Comparison of ENCODE assay signal across 9 mouse cellular contexts in genomic region chr7:137322926-137323325, GRCm38 (mm10). TPM values are rescaled to one million over a fixed set of nuclear protein-coding genes. Genes with fewer than 3 reads are reported as not detected.
DNase-seq lines count a peak whose midpoint lies in the region; ATAC-seq lines count a peak whose summit lies in the region.
"Had no signal": no experiment of that assay in that cellular context is flagged by ENCODE, and none has a peak within 500 bp of the region (broad histone marks: within the 10 kb centered on the region; RNA-seq: fewer than 3 reads in every experiment).

No protein-coding gene starts in this region.

- H3K9me3 ChIP-seq in heart, embryonic 15.5 days (replicated peaks): no peaks in the 10 kb centered on the region
- H3K9me3 ChIP-seq in embryonic facial prominence, embryonic 10.5 days: no peaks in the 10 kb centered on the region
- no peaks in the 10 kb centered on the region for H3K9me3 ChIP-seq in hindbrain, embryonic 14.5 days (ENCODE audit: control insufficient read depth, low read length)
- H3K9me3 ChIP-seq in midbrain, embryonic 13.5 days: no peaks in the 10 kb centered on the region

- ATAC-seq in heart, embryonic 15.5 days (replicated peaks; ENCODE audit: insufficient number of reproducible peaks, insufficient read depth, low FRiP score, low read depth): no peak
- peak; percentile 18; the same call in 1 of the 2 replicates for ATAC-seq in hindbrain, embryonic 14.5 days (ENCODE audit: low FRiP score)
- ATAC-seq in midbrain, embryonic 13.5 days: no peak

- no peak overlapping the region for H3K27ac ChIP-seq in heart, embryonic 15.5 days
- H3K27ac ChIP-seq in embryonic facial prominence, embryonic 10.5 days (replicated peaks): peak overlapping the region; percentile 74; the same call in 1 of the 2 replicates
- peak overlapping the region; percentile 98; the same call in 1 of the 2 replicates for H3K27ac ChIP-seq in hindbrain, embryonic 14.5 days
- H3K27ac ChIP-seq in midbrain, embryonic 13.5 days: peak overlapping the region; percentile 61; the same call in 1 of the 2 replicates

- no peak for DNase-seq in heart, postnatal 4 days
- DNase-seq in embryonic facial prominence, embryonic 10.5 days (ENCODE audit: low spot score): no peak
- DNase-seq in hindbrain, embryonic 14.5 days (ENCODE audit: low spot score): no peak
- no peak for DNase-seq in thymus, postnatal 0 days (ENCODE audit: low spot score)
- DNase-seq in layer of hippocampus, adult 11-12 months (ENCODE audit: low spot score): no peak
- no peak for DNase-seq in frontal cortex, postnatal 10 days (ENCODE audit: low spot score in 2 of 2)
- DNase-seq: layer of hippocampus, postnatal 36 days had no signal

- peaks cover 97% of the 10 kb centered on the region for H3K27me3 ChIP-seq in heart, embryonic 15.5 days
- peaks cover 96% of the 10 kb centered on the region for H3K27me3 ChIP-seq in embryonic facial prominence, embryonic 10.5 days (replicated peaks; ENCODE audit: low read depth, poor library complexity, severe bottlenecking)
- H3K27me3 ChIP-seq in hindbrain, embryonic 14.5 days (ENCODE audit: control insufficient read depth, insufficient read depth, low read length): peaks cover 70% of the 10 kb centered on the region
- peaks cover 93% of the 10 kb centered on the region for H3K27me3 ChIP-seq in midbrain, embryonic 13.5 days

- H3K9ac ChIP-seq in heart, embryonic 15.5 days: no peak overlapping the region
- peak overlapping the region; percentile 61; the same call in 1 of the 2 replicates for H3K9ac ChIP-seq in hindbrain, embryonic 14.5 days
- peak overlapping the region; percentile 70 for H3K9ac ChIP-seq in midbrain, embryonic 13.5 days (replicated peaks)

- H3K4me3 ChIP-seq in heart, embryonic 15.5 days: peak overlapping the region; percentile 47
- peak overlapping the region; percentile 61 for H3K4me3 ChIP-seq in embryonic facial prominence, embryonic 10.5 days
- peak overlapping the region; percentile 61 for H3K4me3 ChIP-seq in hindbrain, embryonic 14.5 days (replicated peaks; ENCODE audit: low read length)
- H3K4me3 ChIP-seq in midbrain, embryonic 13.5 days (replicated peaks): peak overlapping the region; percentile 78

- 2% methylated on average over 9 of the region's 21 CpGs for WGBS in heart, embryonic 15.5 days
- WGBS in embryonic facial prominence, embryonic 10.5 days: under 1% methylated on average over 21 of the region's 21 CpGs
- under 1% methylated on average over 21 of the region's 21 CpGs for WGBS in hindbrain, embryonic 14.5 days
- 2% methylated on average over 18 of the region's 21 CpGs for WGBS in midbrain, embryonic 13.5 days

- peak overlapping the region; percentile 65 for H3K4me2 ChIP-seq in heart, embryonic 15.5 days
- H3K4me2 ChIP-seq in hindbrain, embryonic 14.5 days (replicated peaks): peak overlapping the region; percentile 64
- H3K4me2 ChIP-seq in midbrain, embryonic 13.5 days (replicated peaks): peak overlapping the region; percentile 62

- no peaks in the 10 kb centered on the region for H3K36me3 ChIP-seq in heart, embryonic 15.5 days
- H3K36me3 ChIP-seq in embryonic facial prominence, embryonic 10.5 days (replicated peaks): no peaks in the 10 kb centered on the region
- no peaks in the 10 kb centered on the region for H3K36me3 ChIP-seq in hindbrain, embryonic 14.5 days (replicated peaks; ENCODE audit: control insufficient read depth, insufficient read depth)
- no peaks in the 10 kb centered on the region for H3K36me3 ChIP-seq in midbrain, embryonic 13.5 days

- H3K4me1 ChIP-seq in heart, embryonic 15.5 days (replicated peaks): peaks cover 41% of the 10 kb centered on the region
- H3K4me1 ChIP-seq in embryonic facial prominence, embryonic 10.5 days: peaks cover 49% of the 10 kb centered on the region
- H3K4me1 ChIP-seq in hindbrain, embryonic 14.5 days (replicated peaks; ENCODE audit: control insufficient read depth, insufficient read depth, low read length): peaks cover 32% of the 10 kb centered on the region
- peaks cover 48% of the 10 kb centered on the region for H3K4me1 ChIP-seq in midbrain, embryonic 13.5 days (replicated peaks)

RNA-seq across cellular contexts. Expression of gene Ebf3, which starts 8.7 kb away (rescaled TPM):
- 1.2 and 1.3 TPM in 2 replicates for polyA plus RNA-seq in heart, embryonic 15.5 days (2015; fragmentation: Nextera tagmentation; extraction: Ambion mirVana)
- total RNA-seq in heart, postnatal 4 days (2021): 10 to 100 TPM; 18.7 to 20.1 TPM
- polyA plus RNA-seq in embryonic facial prominence, embryonic 10.5 days (2016; fragmentation: Nextera tagmentation; extraction: Ambion mirVana): 8.4 and 9.4 TPM in 2 replicates
- polyA plus RNA-seq in hindbrain, embryonic 14.5 days (2014; fragmentation: Nextera tagmentation; extraction: Ambion mirVana): 26.9 and 32.8 TPM in 2 replicates
- 18.1 and 18.2 TPM in 2 replicates for polyA plus RNA-seq in midbrain, embryonic 13.5 days (2015; fragmentation: Nextera tagmentation; extraction: Ambion mirVana)
- 0.30 and 0.39 TPM in 2 replicates for polyA plus RNA-seq in thymus, postnatal 0 days (2015; fragmentation: Nextera tagmentation; extraction: Ambion mirVana)
